Mouse (Mus musculus) heart, embryonic 16.5 days (tissue): ENCODE results near the gene Snd1. TPM values are rescaled to one million over a fixed set of nuclear protein-coding genes. Genes with fewer than 3 reads are reported as not detected.

ENCODE experiments used
- ATAC-seq: fragments of 200-750 bp; cut with Nextera tagmentation; replicated peaks from 2 replicates; pipeline ENCODE4 v1.8.0; 2017; ENCODE audit warnings: moderate number of reproducible peaks; ENCODE audit not compliant: insufficient read depth, low FRiP score; ENCODE audit errors: extremely low read depth
- H3K27ac ChIP-seq: fragments of 300-500 bp; sonication (generic); 2 replicates; pipeline ENCODE4 v1.5.1; 2014; ENCODE audit warnings: mild to moderate bottlenecking, low read length, control low read depth, moderate library complexity
- H3K27me3 ChIP-seq: fragments of 300-500 bp; sonication (generic); 2 replicates; pipeline ENCODE4 v1.6.1; 2014; ENCODE audit warnings: low read length, mixed read lengths; ENCODE audit not compliant: control insufficient read depth, insufficient read depth
- H3K36me3 ChIP-seq: fragments of 300-500 bp; sonication (generic); 2 replicates; pipeline ENCODE4 v1.6.1; 2014; ENCODE audit not compliant: control insufficient read depth, insufficient read depth
- H3K4me1 ChIP-seq: fragments of 300-500 bp; sonication (generic); 2 replicates; pipeline ENCODE4 v1.6.1; 2014; ENCODE audit warnings: low read length, mixed read lengths; ENCODE audit not compliant: control insufficient read depth, insufficient read depth
- H3K4me2 ChIP-seq: fragments of 300-500 bp; sonication (generic); 2 replicates; pipeline ENCODE4 v1.6.1; 2014; ENCODE audit warnings: low read depth, mild to moderate bottlenecking, control low read depth, low read length
- H3K4me3 ChIP-seq: fragments of 300-500 bp; sonication (generic); 2 replicates; pipeline ENCODE4 v1.5.1; 2014; ENCODE audit warnings: mild to moderate bottlenecking, control low read depth, low read length
- H3K9ac ChIP-seq: fragments of 300-500 bp; sonication (generic); 2 replicates; pipeline ENCODE4 v1.6.1; 2014; ENCODE audit warnings: low read length, control low read depth
- H3K9me3 ChIP-seq: fragments of 300-500 bp; sonication (generic); replicated peaks from 2 replicates; pipeline ENCODE4 v1.6.1; 2016; ENCODE audit warnings: low read length; ENCODE audit not compliant: control insufficient read depth
- WGBS: fragments of 180-500 bp; shearing (Covaris S2); extraction: QIAGEN DNeasy Blood & Tissue Kit; methylation state at CpG from one replicate; pipeline ENCODE4 v1.1.7; 2014; 5-methylcytosine and 5-hydroxymethylcytosine counted together
- polyA plus RNA-seq: library from polyadenylated mRNA; unstranded; fragments of >200 nt; fragmentation: Nextera tagmentation; extraction: Ambion mirVana; gene quantifications from 2 replicates; pipeline ENCODE4 v1.2.1, GENCODE M21; 2015

Snd1 gene
- polyA plus RNA-seq, 1 experiment from 2014 or later, result 81.8 TPM

GRCm38 (mm10) chr6:28841569-28841968 is 366.6 kb downstream of the Snd1 start:
- Histone ChIP-seq H3K4me1 (peaks cover 16% of the 10 kb centered on the region), H3K27ac (no peak overlapping the region), H3K27me3 (no peaks in the 10 kb centered on the region), H3K4me3 (no peak overlapping the region), H3K9ac (no peak overlapping the region), H3K36me3 (no peaks in the 10 kb centered on the region), H3K4me2 (no peak overlapping the region), H3K9me3 (no peaks in the 10 kb centered on the region)
- WGBS, result 70% methylated on average over 3 of the region's 3 CpGs
- ATAC-seq, result no peak

DNA sequence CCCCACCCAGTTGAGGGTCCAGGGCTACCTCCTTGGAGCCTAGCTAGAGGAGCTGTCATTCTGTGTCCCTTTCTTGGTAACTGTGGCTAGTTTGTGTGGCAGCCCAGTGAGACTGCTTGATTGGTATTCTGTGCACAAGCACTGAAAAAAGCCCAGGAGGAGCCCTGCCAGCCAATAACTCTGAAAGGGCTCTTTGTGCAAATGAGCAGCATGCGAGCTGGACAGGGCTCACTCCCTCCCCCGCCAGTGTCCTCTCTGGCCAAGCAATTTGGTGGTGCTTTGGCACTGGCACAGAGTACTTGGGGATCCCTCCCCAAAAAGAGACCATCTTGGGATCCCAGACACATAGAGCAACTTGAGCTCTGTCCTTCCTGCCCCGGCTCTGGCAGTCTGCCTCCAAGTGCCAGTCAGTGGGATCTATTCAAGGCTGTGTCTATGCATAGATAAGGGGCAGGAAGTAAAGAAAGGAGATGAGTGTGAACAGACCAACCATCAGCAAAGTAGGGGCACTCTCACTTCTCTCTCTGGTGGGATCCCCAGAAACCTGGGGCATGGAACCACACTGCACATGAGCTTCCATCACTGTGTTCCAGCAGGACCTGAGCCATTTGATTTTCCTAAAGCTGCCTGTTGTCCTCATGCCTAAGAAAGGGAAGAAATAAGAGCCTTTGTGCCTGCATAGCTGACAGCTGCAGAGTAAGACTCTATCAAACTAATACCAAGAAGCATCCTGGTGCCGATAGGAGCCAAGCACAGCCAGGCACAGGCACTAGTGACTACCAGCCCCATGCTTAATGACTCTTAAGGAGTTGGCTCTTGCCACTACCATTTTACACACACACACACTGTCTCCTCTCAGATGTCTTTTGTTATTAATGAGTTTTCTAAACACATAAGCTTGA is 367.7 kb downstream of the Snd1 start:
- no peaks in the 10 kb centered on the region for H3K9me3 ChIP-seq
- H3K9ac ChIP-seq, result no peak overlapping the region
- H3K27ac ChIP-seq, result no peak overlapping the region
- ATAC-seq, result no peak
- H3K4me2 ChIP-seq, result no peak overlapping the region
- no peaks in the 10 kb centered on the region for H3K27me3 ChIP-seq
- H3K4me3 ChIP-seq, result no peak overlapping the region
- no peaks in the 10 kb centered on the region for H3K36me3 ChIP-seq
- 58% methylated on average over 4 of the region's 4 CpGs for WGBS
- H3K4me1 ChIP-seq, result peaks cover 19% of the 10 kb centered on the region

DNA sequence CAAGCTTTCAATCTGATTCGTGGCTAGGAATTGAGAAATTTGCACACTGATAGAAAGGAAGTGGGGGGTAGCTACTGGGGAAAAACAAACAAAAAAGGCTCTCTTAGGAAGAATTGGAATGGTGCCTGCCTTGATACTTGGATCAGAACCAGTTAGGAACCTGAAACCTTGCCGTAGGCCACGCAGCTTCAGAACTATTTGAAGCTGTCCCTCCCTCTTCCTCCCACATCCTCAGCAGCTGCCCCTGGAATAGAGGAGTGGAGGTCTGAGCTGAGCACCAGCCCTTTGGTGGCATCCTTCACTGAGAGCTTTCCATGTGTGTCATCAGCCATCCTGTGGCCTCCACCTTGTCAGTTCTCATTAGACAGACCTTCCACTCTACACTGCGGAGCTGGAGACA is 370.7 kb downstream of the Snd1 start:
- H3K4me3 ChIP-seq, result no peak overlapping the region
- ATAC-seq, result no peak
- no peaks in the 10 kb centered on the region for H3K9me3 ChIP-seq
- no peak overlapping the region for H3K4me2 ChIP-seq
- 36% methylated on average over 4 of the region's 4 CpGs for WGBS
- H3K27ac ChIP-seq, result no peak overlapping the region
- no peak overlapping the region for H3K9ac ChIP-seq
- no peaks in the 10 kb centered on the region for H3K36me3 ChIP-seq
- no peaks in the 10 kb centered on the region for H3K27me3 ChIP-seq
- peaks cover 37% of the 10 kb centered on the region for H3K4me1 ChIP-seq

DNA sequence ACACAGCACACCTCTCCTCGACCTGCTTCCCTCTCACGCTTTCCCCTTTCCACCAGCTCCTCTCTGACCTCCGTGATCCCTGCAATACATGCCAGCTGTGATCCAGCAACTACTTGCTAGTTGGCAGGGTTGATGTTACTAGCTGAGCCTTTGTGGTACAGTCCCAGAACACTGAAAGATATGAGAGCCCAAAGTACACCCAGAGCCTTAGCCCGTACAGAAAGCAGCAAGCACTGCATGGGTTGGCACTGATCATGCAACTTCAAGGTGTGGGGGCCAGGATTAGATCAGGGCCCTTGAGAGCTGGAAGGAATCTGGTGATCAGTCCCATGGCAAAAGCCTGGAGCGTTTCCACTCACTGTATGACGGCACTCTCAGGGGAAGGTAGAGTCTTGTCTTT is 372.7 kb downstream of the Snd1 start:
- Histone ChIP-seq H3K27ac (no peak overlapping the region), H3K4me2 (no peak overlapping the region), H3K27me3 (no peaks in the 10 kb centered on the region), H3K4me1 (peaks cover 32% of the 10 kb centered on the region), H3K36me3 (no peaks in the 10 kb centered on the region), H3K9me3 (no peaks in the 10 kb centered on the region), H3K9ac (no peak overlapping the region), H3K4me3 (no peak overlapping the region)
- 47% methylated on average over 6 of the region's 6 CpGs for WGBS
- 0 out of 2 replicates have a peak, but pooled peaks have one; percentile 19 for ATAC-seq

DNA sequence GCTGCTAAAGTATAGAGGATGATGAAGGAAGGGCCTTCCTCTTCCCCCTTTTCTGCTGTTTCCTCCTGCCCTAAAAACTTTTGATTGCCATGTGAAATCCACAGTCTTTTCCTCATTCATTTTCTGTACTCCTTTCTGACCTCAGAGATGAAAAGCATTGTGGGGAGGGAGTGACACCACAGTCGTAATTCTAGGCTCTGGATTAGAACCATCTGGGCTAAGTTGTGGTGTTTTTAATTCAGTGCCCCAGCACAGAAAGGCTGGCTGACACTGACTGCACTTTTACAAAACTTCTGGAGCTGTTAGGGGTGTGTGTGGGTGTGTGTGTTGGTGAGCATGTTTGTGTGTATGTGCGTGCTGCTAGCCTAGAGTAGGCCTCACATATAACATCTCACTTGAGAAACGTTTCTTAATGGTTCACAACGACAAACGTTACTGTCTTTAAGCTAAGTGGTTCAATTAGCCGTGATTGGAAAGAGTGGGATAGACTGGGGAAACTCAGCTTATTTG is 373.4 kb downstream of the Snd1 start:
- WGBS, result 79% methylated on average over 6 of the region's 6 CpGs
- ATAC-seq, result no peak
- no peak overlapping the region for H3K4me3 ChIP-seq
- H3K36me3 ChIP-seq, result no peaks in the 10 kb centered on the region
- H3K4me2 ChIP-seq, result no peak overlapping the region
- H3K27ac ChIP-seq, result no peak overlapping the region
- no peak overlapping the region for H3K9ac ChIP-seq
- H3K9me3 ChIP-seq, result no peaks in the 10 kb centered on the region
- H3K27me3 ChIP-seq, result no peaks in the 10 kb centered on the region
- peaks cover 33% of the 10 kb centered on the region for H3K4me1 ChIP-seq

DNA sequence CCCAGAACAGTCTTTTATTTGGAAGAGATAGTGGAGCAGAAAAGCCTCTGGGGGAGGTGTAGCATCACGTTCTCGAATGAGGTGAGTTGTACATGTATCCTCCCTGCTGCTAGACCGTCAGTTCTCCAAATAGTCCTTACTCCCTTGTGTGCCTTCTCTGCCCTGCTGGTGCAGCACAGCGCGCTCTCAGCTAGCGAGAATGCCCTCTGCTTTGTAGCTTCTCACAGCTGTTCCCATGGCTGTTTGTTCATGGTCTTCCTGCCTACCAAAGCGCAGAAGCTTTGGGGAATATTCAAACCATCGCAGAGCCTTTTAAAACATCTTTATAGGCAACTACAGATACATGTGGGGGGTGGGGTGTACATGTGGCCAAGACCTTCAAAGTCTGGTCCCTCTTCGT is 374.0 kb downstream of the Snd1 start:
- Histone ChIP-seq H3K4me2 (no peak overlapping the region), H3K4me1 (peaks cover 39% of the 10 kb centered on the region), H3K27me3 (no peaks in the 10 kb centered on the region), H3K9ac (no peak overlapping the region), H3K4me3 (no peak overlapping the region), H3K27ac (no peak overlapping the region), H3K36me3 (no peaks in the 10 kb centered on the region), H3K9me3 (no peaks in the 10 kb centered on the region)
- ATAC-seq, result no peak
- 75% methylated on average over 9 of the region's 9 CpGs for WGBS

- Histone ChIP-seq H3K27me3 (no peaks in the 10 kb centered on the region), H3K4me3 (no peak overlapping the region), H3K4me2 (no peak overlapping the region), H3K27ac (no peak overlapping the region), H3K4me1 (peaks cover 40% of the 10 kb centered on the region), H3K9ac (no peak overlapping the region), H3K36me3 (no peaks in the 10 kb centered on the region), H3K9me3 (no peaks in the 10 kb centered on the region)
- WGBS, result 37% methylated on average over 3 of the region's 3 CpGs
- ATAC-seq, result no peak
These were observed 374.4 kb downstream of the Snd1 start for GRCm38 (mm10) chr6:28849317-28849716.

DNA sequence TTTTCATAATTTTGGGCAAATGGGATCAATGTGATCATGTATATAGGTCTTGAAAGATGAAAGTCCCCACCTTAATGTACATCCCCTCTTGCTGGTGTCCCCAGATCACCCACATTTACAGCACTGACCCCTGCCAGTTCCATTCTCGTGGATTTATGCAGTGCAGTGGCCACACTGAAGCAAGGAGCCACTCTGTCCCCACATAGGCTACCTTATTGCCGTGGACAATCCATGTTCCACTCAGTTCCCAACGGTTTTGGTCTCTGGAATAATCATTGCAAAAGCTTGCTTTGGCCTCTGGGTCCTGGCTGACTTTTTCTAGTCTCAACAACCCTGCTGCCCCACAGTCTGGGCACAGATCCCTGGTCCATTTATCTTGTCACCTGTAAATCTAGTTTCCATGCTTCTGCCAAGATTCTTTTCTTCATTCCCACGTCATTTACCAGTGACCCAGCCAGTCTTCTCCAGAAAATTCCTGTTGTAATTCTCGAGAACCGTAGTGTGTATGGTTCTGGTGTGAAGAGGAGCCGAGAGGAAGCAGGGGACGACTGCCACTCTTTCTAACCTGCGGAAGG is 375.5 kb downstream of the Snd1 start:
- Histone ChIP-seq H3K9me3 (no peaks in the 10 kb centered on the region), H3K4me1 (peaks cover 41% of the 10 kb centered on the region), H3K4me3 (no peak overlapping the region), H3K27me3 (no peaks in the 10 kb centered on the region), H3K36me3 (no peaks in the 10 kb centered on the region), H3K4me2 (no peak overlapping the region), H3K27ac (no peak overlapping the region), H3K9ac (no peak overlapping the region)
- ATAC-seq, result no peak
- WGBS, result 80% methylated on average over 9 of the region's 9 CpGs

GRCm38 (mm10) chr6:28852342-28852741 is 377.4 kb downstream of the Snd1 start:
- H3K4me2 ChIP-seq, result no peak overlapping the region
- no peaks in the 10 kb centered on the region for H3K27me3 ChIP-seq
- H3K36me3 ChIP-seq, result no peaks in the 10 kb centered on the region
- no peak overlapping the region for H3K4me3 ChIP-seq
- no peak for ATAC-seq
- no peaks in the 10 kb centered on the region for H3K9me3 ChIP-seq
- no peak overlapping the region for H3K27ac ChIP-seq
- peaks cover 42% of the 10 kb centered on the region for H3K4me1 ChIP-seq
- no peak overlapping the region for H3K9ac ChIP-seq
- 72% methylated on average over 7 of the region's 7 CpGs for WGBS
